Mouse (Mus musculus) forebrain, embryonic 11.5 days (tissue): Measurements from ENCODE around the gene Sat2. TPM values are rescaled to one million over a fixed set of nuclear protein-coding genes. Genes with fewer than 3 reads are reported as not detected.
A peak's percentile ranks its signal among the peaks of the same experiment; 100 is the strongest.

Source experiments
- ATAC-seq: fragments of 200-750 bp; cut with Nextera tagmentation; replicated peaks from 2 replicates; pipeline ENCODE4 v1.8.0; 2017; ENCODE audit warnings: moderate TSS enrichment; ENCODE audit not compliant: low FRiP score
- DNase-seq: peaks from one replicate; pipeline ENCODE4 v3.0.0-alpha.2; 2017; ENCODE audit warnings: low spot score
- H3K27ac ChIP-seq: fragments of 300-500 bp; sonication (generic); 2 replicates; pipeline ENCODE4 v1.5.1; 2014; ENCODE audit warnings: low read depth, low read length
- H3K27me3 ChIP-seq: fragments of 300-500 bp; sonication (generic); 2 replicates; pipeline ENCODE4 v1.6.1; 2014; ENCODE audit warnings: mild to moderate bottlenecking, low read length, mixed read lengths; ENCODE audit not compliant: control insufficient read depth, insufficient read depth
- H3K36me3 ChIP-seq: fragments of 300-500 bp; sonication (generic); 2 replicates; pipeline ENCODE4 v1.6.1; 2014; ENCODE audit warnings: mild to moderate bottlenecking, low read length, moderate library complexity, mixed read lengths; ENCODE audit not compliant: control insufficient read depth, insufficient read depth
- H3K4me1 ChIP-seq: fragments of 300-500 bp; sonication (generic); replicated peaks from 2 replicates; pipeline ENCODE4 v1.6.1; 2014; ENCODE audit warnings: low read length, mixed read lengths; ENCODE audit not compliant: control insufficient read depth, insufficient read depth
- H3K4me2 ChIP-seq: fragments of 300-500 bp; sonication (generic); 2 replicates; pipeline ENCODE4 v1.6.1; 2014; ENCODE audit warnings: low read depth, mild to moderate bottlenecking, low read length, moderate library complexity, mixed read lengths; ENCODE audit not compliant: severe bottlenecking
- H3K4me3 ChIP-seq: fragments of 300-500 bp; sonication (generic); 2 replicates; pipeline ENCODE4 v1.5.1; 2014; ENCODE audit warnings: low read depth, low read length
- H3K9ac ChIP-seq: fragments of 300-500 bp; sonication (generic); 2 replicates; pipeline ENCODE4 v1.6.1; 2014; ENCODE audit warnings: low read length
- H3K9me3 ChIP-seq: fragments of 300-500 bp; sonication (generic); 2 replicates; pipeline ENCODE4 v1.6.1; 2016; ENCODE audit warnings: low read length, mixed read lengths; ENCODE audit not compliant: control insufficient read depth
- WGBS: fragments of 180-500 bp; shearing (Covaris S2); extraction: QIAGEN DNeasy Blood & Tissue Kit; methylation state at CpG from one replicate; pipeline ENCODE4 v1.1.7; 2014; 5-methylcytosine and 5-hydroxymethylcytosine counted together
- polyA plus RNA-seq: library from polyadenylated mRNA; unstranded; fragments of >200 nt; fragmentation: Nextera tagmentation; extraction: Ambion mirVana; gene quantifications from 2 replicates; pipeline ENCODE4 v1.2.1, GENCODE M21; 2014

The Sat2 gene
- polyA plus RNA-seq, 1 experiment from 2014 or later = 17.7 TPM

DNA sequence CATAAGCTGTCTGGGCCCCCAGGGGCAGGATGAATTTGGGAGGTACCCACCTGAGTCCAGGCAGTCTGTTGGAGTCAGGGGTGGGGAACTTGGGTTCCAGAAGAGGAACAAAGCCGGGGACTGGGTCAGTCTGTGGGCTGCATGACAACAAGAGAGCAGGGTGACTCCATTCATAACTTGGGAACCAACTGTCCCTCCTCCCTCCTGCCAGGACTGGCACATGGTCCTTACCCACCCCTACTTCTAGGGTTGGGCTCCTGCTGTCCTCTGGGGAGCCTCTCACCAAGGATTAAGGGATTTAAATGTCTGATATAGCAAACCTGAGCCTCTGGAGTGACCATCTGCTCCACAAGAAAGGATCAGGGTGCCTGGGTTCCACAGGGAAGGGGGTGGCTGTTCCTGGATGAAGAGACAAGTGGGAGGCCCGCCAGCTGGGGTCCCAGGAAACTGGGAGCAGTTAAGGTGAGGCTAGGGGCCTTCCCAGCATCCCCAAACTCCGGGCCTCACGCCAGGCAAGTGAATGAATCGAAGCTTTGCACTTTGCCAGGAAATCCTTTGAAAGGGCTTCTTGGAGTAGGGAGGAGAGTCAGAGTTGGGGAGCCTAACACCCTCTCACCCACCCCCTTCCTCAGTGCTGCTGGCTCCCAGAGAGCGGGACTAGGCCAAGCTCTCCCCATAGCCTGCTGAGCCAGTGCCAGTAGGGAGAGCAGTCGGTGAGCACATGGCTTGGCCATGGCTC, 29.8 kb upstream of the Sat2 start:
- Histone ChIP-seq H3K36me3 (peaks cover 11% of the 10 kb centered on the region), H3K27ac (no peak overlapping the region), H3K4me2 (no peak overlapping the region), H3K9ac (no peak overlapping the region), H3K27me3 (no peaks in the 10 kb centered on the region), H3K4me1 (no peaks in the 10 kb centered on the region), H3K4me3 (no peak overlapping the region), H3K9me3 (no peaks in the 10 kb centered on the region)
- DNase-seq = no peak
- 83% methylated on average over 7 of the region's 7 CpGs for WGBS
- no peak for ATAC-seq

DNA sequence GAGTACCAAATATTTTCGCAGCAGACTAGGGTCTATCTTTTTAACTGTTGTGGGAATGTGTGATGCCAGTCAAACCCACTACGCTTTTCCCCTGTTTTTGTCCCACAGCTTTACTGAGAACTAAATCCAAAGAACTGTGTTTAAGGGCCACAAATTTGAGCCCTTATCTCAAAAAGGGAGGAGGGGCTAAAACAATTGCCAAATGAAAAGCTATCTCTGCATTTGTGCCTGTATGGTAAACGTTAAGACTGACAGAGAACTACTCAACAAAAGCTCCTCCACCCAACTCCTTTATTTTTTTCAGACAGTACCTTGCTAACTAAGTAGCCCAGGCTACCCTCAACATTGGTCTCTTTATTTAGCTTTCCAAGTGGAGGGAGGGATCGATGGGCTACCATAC, 29.0 kb upstream of the Sat2 start:
- no peak overlapping the region for H3K9ac ChIP-seq
- no peak overlapping the region for H3K4me3 ChIP-seq
- no peak overlapping the region for H3K4me2 ChIP-seq
- no peaks in the 10 kb centered on the region for H3K9me3 ChIP-seq
- WGBS = 92% methylated on average over 4 of the region's 4 CpGs
- DNase-seq (no peak), ATAC-seq (no peak)
- no peak overlapping the region for H3K27ac ChIP-seq
- H3K27me3 ChIP-seq = no peaks in the 10 kb centered on the region
- H3K36me3 ChIP-seq = peaks cover 11% of the 10 kb centered on the region
- no peaks in the 10 kb centered on the region for H3K4me1 ChIP-seq

- Histone ChIP-seq H3K9me3 (no peaks in the 10 kb centered on the region), H3K36me3 (peaks cover 7% of the 10 kb centered on the region), H3K27ac (no peak overlapping the region), H3K4me3 (no peak overlapping the region), H3K4me1 (peaks cover 3% of the 10 kb centered on the region; the same call in 1 of the 2 replicates), H3K27me3 (no peaks in the 10 kb centered on the region), H3K9ac (no peak overlapping the region), H3K4me2 (no peak overlapping the region)
- DNase-seq = no peak
- no peak for ATAC-seq
- 97% methylated on average over 6 of the region's 6 CpGs for WGBS
Observed at GRCm38 (mm10) chr11:69594853-69595252, 27.0 kb upstream of the Sat2 start.

- peaks cover 10% of the 10 kb centered on the region; the same call in 1 of the 2 replicates for H3K4me1 ChIP-seq
- H3K9ac ChIP-seq = peak overlapping the region; percentile 16; the same call in 1 of the 2 replicates
- no peak overlapping the region for H3K4me3 ChIP-seq
Observed at GRCm38 (mm10) chr11:69599436-69599835, 22.4 kb upstream of the Sat2 start.

GRCm38 (mm10) chr11:69600098-69600497, 21.7 kb upstream of the Sat2 start:
- no peaks in the 10 kb centered on the region for H3K36me3 ChIP-seq
- 0 out of 2 replicates have a peak overlapping the region, but pooled peaks have one; percentile 18 for H3K4me2 ChIP-seq
- 8% methylated on average over 6 of the region's 6 CpGs for WGBS
- ATAC-seq (no peak), DNase-seq (peak; percentile 69)
- peaks cover 13% of the 10 kb centered on the region; the same call in 1 of the 2 replicates for H3K4me1 ChIP-seq
- peaks cover 5% of the 10 kb centered on the region for H3K27me3 ChIP-seq
- peak overlapping the region; percentile 16 for H3K9ac ChIP-seq
- no peak overlapping the region for H3K4me3 ChIP-seq
- H3K27ac ChIP-seq = 0 out of 2 replicates have a peak overlapping the region, but pooled peaks have one; percentile 15
- no peaks in the 10 kb centered on the region for H3K9me3 ChIP-seq

More at GRCm38 (mm10) chr11:69599436-69599835, 22.4 kb upstream of the Sat2 start:
- H3K27ac ChIP-seq = no peak overlapping the region
- DNase-seq (no peak), ATAC-seq (no peak)
- no peaks in the 10 kb centered on the region for H3K36me3 ChIP-seq
- H3K4me2 ChIP-seq = 0 out of 2 replicates have a peak overlapping the region, but pooled peaks have one; percentile 18
- no peaks in the 10 kb centered on the region for H3K9me3 ChIP-seq
- 6% methylated on average over 9 of the region's 9 CpGs for WGBS
- H3K27me3 ChIP-seq = peaks cover 4% of the 10 kb centered on the region; the same call in 1 of the 2 replicates

DNA sequence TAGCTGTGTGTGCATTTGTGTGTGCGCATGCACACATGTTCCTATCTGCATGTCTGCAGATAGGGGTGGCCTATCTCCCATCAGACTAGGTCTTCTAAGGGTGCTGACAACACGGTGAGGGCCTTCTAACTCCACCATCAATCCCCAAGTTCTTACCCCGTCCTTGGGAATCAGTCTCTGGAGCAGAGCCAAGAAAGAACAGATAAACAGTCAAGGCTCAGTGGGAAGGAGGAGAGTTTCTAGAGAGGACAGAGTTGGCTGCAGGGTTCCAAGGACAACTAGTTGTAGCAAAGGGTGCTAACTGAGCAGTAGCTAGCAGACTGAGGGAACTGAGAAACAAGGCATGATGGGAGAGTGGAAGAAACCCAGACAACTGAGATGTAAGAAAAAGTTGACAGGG, 20.1 kb upstream of the Sat2 start:
- no peak for ATAC-seq
- H3K4me1 ChIP-seq = peaks cover 17% of the 10 kb centered on the region; the same call in 1 of the 2 replicates
- no peak overlapping the region for H3K27ac ChIP-seq
- no peak overlapping the region for H3K9ac ChIP-seq
- no peaks in the 10 kb centered on the region for H3K9me3 ChIP-seq
- no peak for DNase-seq
- H3K4me2 ChIP-seq = no peak overlapping the region
- no peak overlapping the region for H3K4me3 ChIP-seq
- WGBS = 89% methylated on average over 3 of the region's 3 CpGs
- peaks cover 8% of the 10 kb centered on the region for H3K27me3 ChIP-seq
- no peaks in the 10 kb centered on the region for H3K36me3 ChIP-seq

DNA sequence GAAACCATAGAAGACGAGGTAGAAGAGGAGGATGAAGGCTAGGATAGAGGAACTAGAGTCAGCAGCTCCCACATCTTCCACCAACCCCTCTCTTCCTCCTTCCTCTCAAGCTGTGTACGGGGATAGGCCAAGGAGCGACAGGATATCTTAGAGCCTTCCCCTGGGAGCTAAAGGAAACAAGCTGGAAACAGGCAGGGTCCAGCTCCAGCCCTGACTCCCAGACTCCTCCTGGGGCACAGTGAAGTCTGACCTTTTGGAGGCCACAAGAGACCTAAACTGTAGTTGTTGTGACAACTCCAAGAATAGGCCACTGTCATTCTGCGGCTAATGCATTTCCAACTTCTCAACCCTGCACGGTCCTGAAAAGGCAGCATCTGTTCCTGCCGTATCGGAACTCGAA, 18.3 kb upstream of the Sat2 start:
- Histone ChIP-seq H3K9ac (no peak overlapping the region), H3K27ac (no peak overlapping the region), H3K4me3 (no peak overlapping the region), H3K4me1 (peaks cover 17% of the 10 kb centered on the region; the same call in 1 of the 2 replicates), H3K27me3 (peaks cover 8% of the 10 kb centered on the region), H3K36me3 (no peaks in the 10 kb centered on the region), H3K9me3 (no peaks in the 10 kb centered on the region), H3K4me2 (no peak overlapping the region)
- no peak for ATAC-seq
- no peak for DNase-seq
- 88% methylated on average over 8 of the region's 8 CpGs for WGBS

GRCm38 (mm10) chr11:69604347-69604746, 17.5 kb upstream of the Sat2 start:
- Histone ChIP-seq H3K9me3 (no peaks in the 10 kb centered on the region), H3K27ac (no peak overlapping the region), H3K4me1 (peaks cover 17% of the 10 kb centered on the region; the same call in 1 of the 2 replicates), H3K4me3 (peak overlapping the region; percentile 56; the same call in 1 of the 2 replicates), H3K36me3 (no peaks in the 10 kb centered on the region), H3K4me2 (peak overlapping the region; percentile 100), H3K9ac (peak overlapping the region; percentile 73; the same call in 1 of the 2 replicates), H3K27me3 (peaks cover 8% of the 10 kb centered on the region)
- ATAC-seq (no peak), DNase-seq (no peak)
- 62% methylated on average over 3 of the region's 3 CpGs for WGBS
